Mouse (Mus musculus) hindbrain, postnatal 0 days (tissue): ENCODE results near the gene Gcnt3. TPM values are rescaled to one million over a fixed set of nuclear protein-coding genes. Genes with fewer than 3 reads are reported as not detected.

Experiments used
- ATAC-seq: fragments of 200-750 bp; cut with Nextera tagmentation; 2 replicates; pipeline ENCODE4 v1.8.0; 2017; ENCODE audit warnings: mild to moderate bottlenecking, moderate TSS enrichment, moderate library complexity
- DNase-seq: peaks from one replicate; pipeline ENCODE4 v3.0.0-alpha.2; 2015; ENCODE audit warnings: low spot score
- H3K27ac ChIP-seq: fragments of 300-500 bp; sonication (generic); 2 replicates; pipeline ENCODE4 v1.5.1; 2014; ENCODE audit warnings: mild to moderate bottlenecking
- H3K27me3 ChIP-seq: fragments of 300-500 bp; sonication (generic); 2 replicates; pipeline ENCODE4 v1.6.1; 2014; ENCODE audit warnings: low read length, mixed read lengths; ENCODE audit not compliant: insufficient read depth
- H3K36me3 ChIP-seq: fragments of 300-500 bp; sonication (generic); 2 replicates; pipeline ENCODE4 v1.6.1; 2014; ENCODE audit warnings: low read length, mixed read lengths; ENCODE audit not compliant: insufficient read depth
- H3K4me1 ChIP-seq: fragments of 300-500 bp; sonication (generic); 2 replicates; pipeline ENCODE4 v1.6.1; 2014; ENCODE audit warnings: antibody characterized with exemption, low read length, mixed read lengths; ENCODE audit not compliant: insufficient read depth
- H3K4me2 ChIP-seq: fragments of 300-500 bp; sonication (generic); 2 replicates; pipeline ENCODE4 v1.6.1; 2014; ENCODE audit warnings: low read depth, mild to moderate bottlenecking, low read length, moderate library complexity, mixed read lengths
- H3K4me3 ChIP-seq: fragments of 300-500 bp; sonication (generic); 2 replicates; pipeline ENCODE4 v1.5.1; 2014; ENCODE audit warnings: low read length
- H3K9ac ChIP-seq: fragments of 300-500 bp; sonication (generic); replicated peaks from 2 replicates; pipeline ENCODE4 v1.6.1; 2014; ENCODE audit warnings: mild to moderate bottlenecking, low read length, moderate library complexity, mixed read lengths
- H3K9me3 ChIP-seq: fragments of 300-500 bp; sonication (generic); 2 replicates; pipeline ENCODE4 v1.6.1; 2016; ENCODE audit warnings: low read length, mixed read lengths
- CTCF ChIP-seq: IDR thresholded peaks from 2 replicates; pipeline ENCODE4 v1.5.1; 2016; ENCODE audit warnings: antibody characterized with exemption, control low read depth, low read depth
- WGBS: fragments of 180-500 bp; shearing (Covaris S2); extraction: QIAGEN DNeasy Blood & Tissue Kit; methylation state at CpG from one replicate; pipeline ENCODE4 v1.1.7; 2014; 5-methylcytosine and 5-hydroxymethylcytosine counted together
- polyA plus RNA-seq: library from polyadenylated mRNA; unstranded; fragments of >200 nt; fragmentation: Nextera tagmentation; extraction: Ambion mirVana; gene quantifications from 2 replicates; pipeline ENCODE4 v1.2.1, GENCODE M21; 2015
- total RNA-seq: library from RNA; depleted of rRNA; stranded (reverse); fragments of >200 nt; gene quantifications from 2 replicates; pipeline ENCODE4 v1.2.3, GENCODE M21; 2014; rRNA removed

Gene Gcnt3
- not detected in 2 replicates for total RNA-seq
- polyA plus RNA-seq, result 0.03 TPM in 1 of 2 replicates, not detected in the other

DNA sequence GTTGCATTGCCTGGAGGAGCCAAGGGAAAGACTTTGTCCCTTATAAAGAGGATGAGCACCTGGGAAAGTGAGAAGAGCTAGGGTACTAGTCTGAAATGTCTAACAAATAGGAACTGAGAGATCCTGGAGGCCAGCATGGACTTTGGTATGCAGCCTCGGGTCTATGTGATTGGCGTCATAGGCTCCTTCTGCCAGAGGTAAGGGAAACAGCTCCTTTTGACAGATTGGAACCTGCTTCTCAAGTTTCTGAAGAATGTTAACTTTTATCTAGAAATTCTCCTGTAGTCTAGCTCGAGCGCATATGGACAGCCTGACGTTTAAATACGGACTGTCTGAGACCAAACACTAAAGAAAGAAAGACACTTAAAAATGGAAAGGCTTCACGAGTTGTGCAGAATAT is at the start of gene Gcnt3:
Gcnt3 (minus strand) TSS at position 101 of the 400 bp plus-strand sequence.
- 96% methylated on average over 7 of the region's 7 CpGs for WGBS
- H3K9me3 ChIP-seq, result no peaks in the 10 kb centered on the region

DNA sequence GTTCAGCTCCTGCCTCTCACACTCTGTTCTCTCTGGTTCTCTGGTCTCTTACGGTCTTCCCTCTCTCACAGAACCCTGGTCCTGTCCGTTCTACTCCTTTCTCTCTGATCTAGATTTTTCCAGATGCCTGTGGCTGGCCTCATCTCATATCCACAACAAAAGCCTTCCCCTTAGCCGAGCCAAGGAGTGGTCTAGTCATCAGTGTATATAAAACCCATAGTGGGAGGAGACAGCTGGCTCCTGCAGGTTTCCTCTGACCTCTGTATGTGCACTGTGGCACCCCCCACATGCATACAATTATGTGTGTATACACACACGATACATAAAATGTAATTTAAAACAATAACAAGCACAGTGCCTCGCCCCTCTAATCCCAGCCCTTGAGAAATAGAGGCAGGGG is 49.5 kb upstream of the Gcnt3 start:
- Histone ChIP-seq H3K4me3 (no peak overlapping the region), H3K27me3 (no peaks in the 10 kb centered on the region), H3K9me3 (no peaks in the 10 kb centered on the region), H3K27ac (no peak overlapping the region), H3K36me3 (no peaks in the 10 kb centered on the region), H3K4me1 (peaks cover 10% of the 10 kb centered on the region), H3K9ac (no peak overlapping the region), H3K4me2 (no peak overlapping the region)
- ATAC-seq, result no peak
- WGBS, result 69% methylated on average over 5 of the region's 5 CpGs
- no peak for DNase-seq
- TF ChIP-seq CTCF, result no peak

More for the DNA sequence above, at the start of gene Gcnt3:
- TF ChIP-seq CTCF, result no peak
- Histone ChIP-seq H3K27me3 (no peaks in the 10 kb centered on the region), H3K27ac (no peak within 1 kb of the TSS), H3K36me3 (no peaks in the 10 kb centered on the region), H3K9ac (no peak within 1 kb of the TSS), H3K4me2 (no peak within 1 kb of the TSS), H3K4me3 (no peak within 1 kb of the TSS), H3K4me1 (no peaks in the 10 kb centered on the region)
- ATAC-seq (no peak), DNase-seq (no peak)

DNA sequence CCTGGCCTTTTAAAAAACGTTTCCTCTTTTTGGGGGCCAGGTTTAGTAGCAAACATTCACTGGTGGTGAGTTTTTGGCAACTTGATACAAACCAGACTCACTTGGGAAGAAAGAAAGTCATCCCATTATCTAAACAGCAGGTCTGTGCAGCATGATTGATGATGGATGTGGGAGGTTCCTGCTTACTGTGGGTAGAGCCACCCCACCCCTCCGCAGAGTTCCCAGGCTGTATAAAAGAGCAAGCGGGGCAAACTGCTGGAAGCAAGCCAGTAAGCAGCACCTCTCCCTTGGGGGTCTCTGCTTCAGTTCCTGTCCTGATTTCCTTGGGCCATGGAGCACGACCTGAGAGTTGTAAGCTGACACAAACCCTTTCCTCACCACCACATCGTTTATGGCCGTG is 48.2 kb upstream of the Gcnt3 start:
- no peaks in the 10 kb centered on the region for H3K27me3 ChIP-seq
- ATAC-seq (no peak), DNase-seq (peak; percentile 4)
- H3K4me3 ChIP-seq, result no peak overlapping the region
- H3K9ac ChIP-seq, result no peak overlapping the region
- TF ChIP-seq CTCF, result no peak
- no peak overlapping the region for H3K4me2 ChIP-seq
- peaks cover 10% of the 10 kb centered on the region for H3K4me1 ChIP-seq
- H3K9me3 ChIP-seq, result no peaks in the 10 kb centered on the region
- 28% methylated on average over 6 of the region's 6 CpGs for WGBS
- no peak overlapping the region for H3K27ac ChIP-seq
- H3K36me3 ChIP-seq, result no peaks in the 10 kb centered on the region

DNA sequence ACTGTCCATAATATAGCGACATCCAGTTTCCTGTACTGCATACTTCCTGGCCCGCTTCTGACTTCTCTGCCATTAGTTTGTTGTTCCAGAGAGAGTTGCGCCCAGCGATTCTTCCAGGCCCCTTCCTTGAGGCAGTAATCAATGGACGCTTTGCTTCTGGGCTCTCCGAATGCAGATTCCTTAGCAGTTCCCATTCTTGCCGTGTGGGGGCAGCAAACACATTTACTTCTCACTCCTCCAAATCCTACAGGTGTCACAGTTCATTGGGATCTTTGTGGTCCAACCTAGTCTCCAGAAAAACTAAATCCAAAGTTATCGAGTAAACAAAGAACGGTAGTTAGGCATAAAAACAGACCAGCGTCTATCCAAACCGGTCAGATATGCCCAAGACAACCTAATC is 46.2 kb upstream of the Gcnt3 start:
- peak; percentile 77 for TF ChIP-seq CTCF
- H3K36me3 ChIP-seq, result no peaks in the 10 kb centered on the region
- WGBS, result 66% methylated on average over 11 of the region's 11 CpGs
- H3K4me2 ChIP-seq, result no peak overlapping the region
- no peak overlapping the region for H3K4me3 ChIP-seq
- DNase-seq (peak; percentile 65), ATAC-seq (no peak)
- H3K9me3 ChIP-seq, result no peaks in the 10 kb centered on the region
- H3K4me1 ChIP-seq, result peaks cover 10% of the 10 kb centered on the region
- H3K9ac ChIP-seq, result no peak overlapping the region
- no peaks in the 10 kb centered on the region for H3K27me3 ChIP-seq
- no peak overlapping the region for H3K27ac ChIP-seq

DNA sequence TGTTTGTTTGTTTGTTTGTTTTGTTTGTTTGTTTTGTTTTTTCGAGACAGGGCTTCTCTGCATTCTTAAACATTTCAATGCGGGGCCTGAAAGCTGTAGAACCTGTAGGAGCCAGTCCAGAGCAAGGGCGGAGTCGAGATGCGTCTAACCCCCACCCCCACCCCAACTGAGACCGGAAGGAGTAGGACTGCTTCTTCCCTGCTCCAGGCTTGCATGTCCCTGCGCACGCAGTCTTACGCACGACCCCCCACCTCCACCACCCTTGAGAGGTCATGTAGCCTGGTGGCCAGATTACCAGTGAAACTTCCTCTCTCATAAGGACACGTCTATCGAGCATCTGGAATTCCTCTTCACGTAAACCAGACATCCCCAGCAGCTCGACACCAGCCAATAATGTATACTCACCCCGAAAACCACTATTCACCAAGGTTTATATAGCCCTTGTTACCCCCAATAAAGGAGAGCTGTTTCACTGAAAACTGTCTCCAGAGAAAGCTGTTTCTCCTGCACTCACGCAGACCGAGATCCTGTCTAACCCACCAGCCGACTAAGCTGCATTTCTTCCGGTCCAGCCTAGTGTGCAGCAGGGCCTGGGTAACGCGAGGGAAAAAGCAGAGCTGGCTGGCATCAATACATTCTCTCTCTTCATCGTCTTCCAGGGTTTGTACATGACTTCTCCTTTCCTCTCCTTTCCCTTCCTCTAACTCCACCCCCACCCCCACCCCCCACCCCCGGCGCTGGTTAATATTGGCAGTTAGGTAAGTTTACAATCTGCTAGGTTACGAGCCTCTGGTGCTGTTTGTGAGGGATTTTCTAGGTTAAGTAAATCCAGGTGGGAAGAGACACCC is 44.7 kb upstream of the Gcnt3 start:
- Histone ChIP-seq H3K27me3 (no peaks in the 10 kb centered on the region), H3K4me3 (no peak overlapping the region), H3K4me2 (no peak overlapping the region), H3K36me3 (no peaks in the 10 kb centered on the region), H3K4me1 (peaks cover 3% of the 10 kb centered on the region; the same call in 1 of the 2 replicates), H3K9me3 (no peaks in the 10 kb centered on the region), H3K9ac (no peak overlapping the region), H3K27ac (no peak overlapping the region)
- DNase-seq (no peak), ATAC-seq (no peak)
- TF ChIP-seq CTCF, result no peak
- WGBS, result 85% methylated on average over 25 of the region's 25 CpGs

DNA sequence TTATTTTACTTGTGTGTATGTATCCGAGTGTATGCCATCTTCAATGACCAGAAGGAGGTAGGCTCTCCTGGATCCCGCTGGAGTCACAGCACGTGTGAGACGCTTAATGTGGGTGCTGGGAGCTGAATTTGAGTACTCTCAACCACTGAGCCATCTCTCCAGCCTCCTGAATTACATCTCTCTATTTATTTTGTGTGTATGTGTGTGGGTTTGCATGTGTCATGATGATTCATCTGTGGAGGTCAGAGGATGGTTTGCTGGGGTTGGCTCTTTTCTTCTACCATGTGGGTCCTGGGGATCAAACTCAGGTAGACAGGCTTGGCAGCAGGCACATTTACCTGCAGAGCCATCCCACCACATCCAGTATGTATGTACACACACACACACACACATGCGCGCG is 43.9 kb upstream of the Gcnt3 start:
- TF ChIP-seq CTCF, result no peak
- Histone ChIP-seq H3K4me2 (no peak overlapping the region), H3K4me1 (no peaks in the 10 kb centered on the region), H3K4me3 (no peak overlapping the region), H3K27ac (no peak overlapping the region), H3K36me3 (no peaks in the 10 kb centered on the region), H3K9ac (no peak overlapping the region), H3K27me3 (no peaks in the 10 kb centered on the region), H3K9me3 (no peaks in the 10 kb centered on the region)
- 89% methylated on average over 7 of the region's 7 CpGs for WGBS
- ATAC-seq, result no peak
- DNase-seq, result no peak

DNA sequence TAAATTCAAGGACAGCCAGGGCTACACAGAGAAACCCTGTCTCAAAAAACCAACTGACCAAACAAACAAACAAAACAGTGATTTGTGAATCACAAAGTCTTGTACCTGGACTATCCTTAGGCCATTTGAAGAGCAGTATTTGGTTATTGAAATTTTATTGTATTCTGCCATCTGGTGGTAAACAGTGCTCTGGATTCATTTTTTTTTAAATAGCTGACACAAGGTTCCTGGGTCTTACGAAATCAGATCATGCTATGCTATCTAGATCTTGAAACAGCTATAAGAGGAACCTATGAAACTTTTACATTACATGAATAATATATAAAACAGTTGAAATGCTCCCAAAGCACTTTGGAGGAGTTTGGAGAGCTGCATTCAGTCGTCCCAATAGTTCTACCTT is 43.1 kb upstream of the Gcnt3 start:
- H3K27ac ChIP-seq, result no peak overlapping the region
- no peak overlapping the region for H3K9ac ChIP-seq
- H3K4me2 ChIP-seq, result no peak overlapping the region
- H3K27me3 ChIP-seq, result no peaks in the 10 kb centered on the region
- no peaks in the 10 kb centered on the region for H3K9me3 ChIP-seq
- ATAC-seq, result no peak
- H3K4me1 ChIP-seq, result no peaks in the 10 kb centered on the region
- H3K4me3 ChIP-seq, result no peak overlapping the region
- no peaks in the 10 kb centered on the region for H3K36me3 ChIP-seq
- 75% methylated on average over 2 of the region's 2 CpGs for WGBS
- DNase-seq, result peak; percentile 62
- peak; percentile 60 for TF ChIP-seq CTCF
